Mouse (Mus musculus): ENCODE measurements around the gene Mical3. TPM values are rescaled to one million over a fixed set of nuclear protein-coding genes. Genes with fewer than 3 reads are reported as not detected.

Mical3 gene
- polyA plus RNA-seq, 1 experiment = 10.3 TPM

DNA sequence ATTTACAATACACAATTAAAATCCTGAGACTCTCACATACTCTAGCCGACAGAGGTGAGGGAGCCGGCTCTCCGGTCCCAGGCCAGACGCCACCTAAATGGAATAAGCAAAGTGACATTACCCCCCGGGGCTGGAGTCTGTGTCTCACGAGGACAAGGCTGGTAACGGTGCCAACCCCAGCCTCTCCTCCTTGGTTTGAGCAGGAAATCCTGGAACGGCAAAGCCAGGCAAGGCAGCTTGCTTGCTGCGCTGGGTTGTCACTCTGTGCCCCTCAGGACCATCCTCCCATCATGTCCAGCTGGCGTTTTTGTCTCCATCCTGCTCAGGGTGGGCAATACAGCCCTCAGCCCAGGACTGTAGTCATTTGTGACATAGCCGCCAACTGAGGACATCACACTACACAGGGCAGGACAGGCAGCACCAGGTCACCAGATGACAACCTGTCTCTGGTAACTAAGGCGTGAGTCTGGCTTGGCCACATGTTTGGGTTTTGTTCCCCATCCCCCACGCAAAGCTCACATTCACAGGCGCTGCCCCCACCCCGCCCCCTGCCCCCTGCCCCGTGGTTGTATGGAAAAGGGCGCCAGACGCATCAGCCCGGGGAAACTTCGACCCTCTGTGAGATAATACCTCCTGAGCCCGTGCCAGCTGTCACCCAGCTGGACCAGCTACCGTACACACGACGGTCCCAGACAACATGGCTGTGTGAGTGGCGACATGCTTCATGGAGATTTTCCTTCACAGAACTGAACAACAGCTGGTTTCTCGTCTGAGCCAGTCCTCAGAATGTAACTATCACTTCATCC lies 49.3 kb downstream of the Mical3 start:
- H3K27me3 ChIP-seq (ENCODE audit: control insufficient read depth, insufficient read depth, insufficient read length) = no peaks in the 10 kb centered on the region
- TF ChIP-seq MAX (IDR thresholded peaks at IDR 0.05) (no peak), FOSL1 (IDR thresholded peaks at IDR 0.05; ENCODE audit: insufficient read depth, low read length, poor library complexity, severe bottlenecking) (no peak), CEBPB (IDR thresholded peaks at IDR 0.05; ENCODE audit: low read depth) (no peak), USF1 (IDR thresholded peaks at IDR 0.05; ENCODE audit: low read depth) (no peak), MYOD1 (IDR thresholded peaks at IDR 0.05; ENCODE audit: control insufficient read depth, insufficient read length, low read depth) (no peak), MYOG (IDR thresholded peaks at IDR 0.05; ENCODE audit: control insufficient read depth, extremely low read depth, insufficient read length) (no peak), CTCF (IDR thresholded peaks at IDR 0.05; ENCODE audit: control insufficient read depth, insufficient read depth, insufficient read length) (no peak)
- no peak overlapping the region for H3K4me3 ChIP-seq (ENCODE audit: insufficient read depth, poor library complexity, severe bottlenecking)
- H3K79me3 ChIP-seq (ENCODE audit: low read depth) = no peaks in the 10 kb centered on the region
- peaks cover 6% of the 10 kb centered on the region for H3K79me2 ChIP-seq (ENCODE audit: control insufficient read depth, insufficient read depth)
- H3K36me3 ChIP-seq (ENCODE audit: control insufficient read depth, insufficient read depth) = no peaks in the 10 kb centered on the region
- H3ac ChIP-seq (ENCODE audit: control insufficient read depth, insufficient read length, low read depth) = no peak overlapping the region

DNA sequence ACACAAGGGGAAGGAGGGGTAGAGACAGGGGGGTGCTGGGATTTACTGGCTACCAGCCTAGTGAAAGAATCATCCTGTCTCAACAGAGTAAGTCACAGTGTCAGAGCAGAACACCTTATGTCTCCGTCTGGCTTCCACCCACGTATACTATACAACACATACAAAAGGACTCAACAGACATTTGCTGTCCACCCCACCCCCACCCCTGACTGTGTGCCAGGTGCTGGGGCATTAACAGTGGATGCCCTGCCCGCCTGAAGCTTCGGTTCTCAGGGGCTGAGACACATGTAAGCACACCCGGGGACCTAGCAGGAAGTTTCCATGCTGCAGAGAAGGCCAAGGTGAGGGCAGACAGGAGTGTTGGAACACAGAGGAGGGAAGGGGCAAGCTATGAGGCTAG lies 52.6 kb downstream of the Mical3 start:
- no peak overlapping the region for H3K4me3 ChIP-seq (ENCODE audit: insufficient read depth, poor library complexity, severe bottlenecking)
- no peaks in the 10 kb centered on the region for H3K36me3 ChIP-seq (ENCODE audit: control insufficient read depth, insufficient read depth)
- no peak overlapping the region for H3ac ChIP-seq (ENCODE audit: control insufficient read depth, insufficient read length, low read depth)
- H3K79me3 ChIP-seq (ENCODE audit: low read depth) = no peaks in the 10 kb centered on the region
- no peaks in the 10 kb centered on the region for H3K79me2 ChIP-seq (ENCODE audit: control insufficient read depth, insufficient read depth)
- H3K27me3 ChIP-seq (ENCODE audit: control insufficient read depth, insufficient read depth, insufficient read length) = no peaks in the 10 kb centered on the region
- TF ChIP-seq MAX (IDR thresholded peaks at IDR 0.05) (no peak), USF1 (IDR thresholded peaks at IDR 0.05; ENCODE audit: low read depth) (no peak), MYOD1 (IDR thresholded peaks at IDR 0.05; ENCODE audit: control insufficient read depth, insufficient read length, low read depth) (no peak), FOSL1 (IDR thresholded peaks at IDR 0.05; ENCODE audit: insufficient read depth, low read length, poor library complexity, severe bottlenecking) (no peak), MYOG (IDR thresholded peaks at IDR 0.05; ENCODE audit: control insufficient read depth, extremely low read depth, insufficient read length) (no peak), CEBPB (IDR thresholded peaks at IDR 0.05; ENCODE audit: low read depth) (no peak), CTCF (IDR thresholded peaks at IDR 0.05; ENCODE audit: control insufficient read depth, insufficient read depth, insufficient read length) (no peak)

DNA sequence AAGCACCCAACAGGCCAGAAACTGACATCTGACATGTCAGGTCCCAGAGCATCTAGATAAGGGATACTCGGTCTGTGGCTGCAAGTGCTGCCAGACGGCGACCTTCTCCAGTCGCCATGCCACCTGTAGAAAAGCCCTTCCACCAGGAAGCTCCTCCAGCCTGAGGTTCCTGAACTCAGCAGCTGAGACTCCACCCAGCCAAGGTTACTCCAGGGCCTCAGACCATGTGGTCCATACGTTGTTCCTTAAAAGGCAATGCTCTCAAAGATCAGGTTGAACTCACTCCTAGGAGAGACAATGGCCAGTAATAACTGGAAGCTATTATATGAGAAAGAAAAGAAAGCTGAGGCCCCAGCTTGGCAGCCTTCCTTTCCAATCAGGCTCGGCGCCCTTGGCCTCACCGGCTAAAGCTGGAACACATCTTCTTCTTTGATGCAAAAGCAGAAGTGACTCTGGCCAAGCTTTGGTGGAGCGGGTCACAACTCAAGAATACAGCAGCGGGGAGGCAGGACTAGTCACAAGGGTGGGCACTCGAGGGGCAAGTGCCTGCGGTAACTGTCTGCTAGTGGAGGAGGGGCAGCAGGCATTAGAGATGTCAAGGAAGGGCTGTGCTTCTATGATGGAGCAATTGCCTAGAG lies 53.8 kb downstream of the Mical3 start:
- Histone ChIP-seq H3K79me2 (ENCODE audit: control insufficient read depth, insufficient read depth) (no peaks in the 10 kb centered on the region), H3K4me3 (ENCODE audit: insufficient read depth, poor library complexity, severe bottlenecking) (no peak overlapping the region), H3K36me3 (ENCODE audit: control insufficient read depth, insufficient read depth) (no peaks in the 10 kb centered on the region), H3ac (ENCODE audit: control insufficient read depth, insufficient read length, low read depth) (no peak overlapping the region), H3K79me3 (ENCODE audit: low read depth) (no peaks in the 10 kb centered on the region), H3K27me3 (ENCODE audit: control insufficient read depth, insufficient read depth, insufficient read length) (no peaks in the 10 kb centered on the region)
- TF ChIP-seq USF1 (IDR thresholded peaks at IDR 0.05; ENCODE audit: low read depth) (no peak), CEBPB (IDR thresholded peaks at IDR 0.05; ENCODE audit: low read depth) (no peak), MYOD1 (IDR thresholded peaks at IDR 0.05; ENCODE audit: control insufficient read depth, insufficient read length, low read depth) (no peak), MAX (IDR thresholded peaks at IDR 0.05) (no peak), FOSL1 (IDR thresholded peaks at IDR 0.05; ENCODE audit: insufficient read depth, low read length, poor library complexity, severe bottlenecking) (no peak), CTCF (IDR thresholded peaks at IDR 0.05; ENCODE audit: control insufficient read depth, insufficient read depth, insufficient read length) (no peak)

DNA sequence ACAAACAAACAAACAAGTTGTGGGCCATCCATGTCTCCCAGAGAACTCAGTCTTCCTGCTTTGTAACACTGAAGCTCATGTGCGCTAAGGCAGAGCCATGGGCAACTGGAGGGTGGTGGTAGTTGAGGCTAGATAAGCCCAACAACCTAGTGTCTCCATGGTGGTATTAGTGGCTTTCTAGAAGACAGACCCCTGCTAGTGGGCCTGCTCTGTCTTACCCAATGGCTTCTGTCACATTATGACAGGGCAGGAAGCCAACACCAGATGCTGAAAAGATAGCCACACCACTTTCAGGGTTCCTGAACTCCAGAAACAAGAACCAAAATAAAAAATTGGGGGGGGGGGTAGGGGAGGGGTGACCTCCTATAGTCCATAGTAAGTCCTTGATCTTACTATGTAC lies 55.0 kb downstream of the Mical3 start:
- Histone ChIP-seq H3K4me3 (ENCODE audit: insufficient read depth, poor library complexity, severe bottlenecking) (no peak overlapping the region), H3K79me2 (ENCODE audit: control insufficient read depth, insufficient read depth) (no peaks in the 10 kb centered on the region), H3K27me3 (ENCODE audit: control insufficient read depth, insufficient read depth, insufficient read length) (no peaks in the 10 kb centered on the region), H3ac (ENCODE audit: control insufficient read depth, insufficient read length, low read depth) (no peak overlapping the region), H3K36me3 (ENCODE audit: control insufficient read depth, insufficient read depth) (no peaks in the 10 kb centered on the region), H3K79me3 (ENCODE audit: low read depth) (no peaks in the 10 kb centered on the region)
- TF ChIP-seq CTCF (IDR thresholded peaks at IDR 0.05; ENCODE audit: control insufficient read depth, insufficient read depth, insufficient read length) (no peak), USF1 (IDR thresholded peaks at IDR 0.05; ENCODE audit: low read depth) (no peak), FOSL1 (IDR thresholded peaks at IDR 0.05; ENCODE audit: insufficient read depth, low read length, poor library complexity, severe bottlenecking) (no peak), MAX (IDR thresholded peaks at IDR 0.05) (no peak), MYOG (IDR thresholded peaks at IDR 0.05; ENCODE audit: control insufficient read depth, extremely low read depth, insufficient read length) (no peak), CEBPB (IDR thresholded peaks at IDR 0.05; ENCODE audit: low read depth) (no peak), MYOD1 (IDR thresholded peaks at IDR 0.05; ENCODE audit: control insufficient read depth, insufficient read length, low read depth) (no peak)

DNA sequence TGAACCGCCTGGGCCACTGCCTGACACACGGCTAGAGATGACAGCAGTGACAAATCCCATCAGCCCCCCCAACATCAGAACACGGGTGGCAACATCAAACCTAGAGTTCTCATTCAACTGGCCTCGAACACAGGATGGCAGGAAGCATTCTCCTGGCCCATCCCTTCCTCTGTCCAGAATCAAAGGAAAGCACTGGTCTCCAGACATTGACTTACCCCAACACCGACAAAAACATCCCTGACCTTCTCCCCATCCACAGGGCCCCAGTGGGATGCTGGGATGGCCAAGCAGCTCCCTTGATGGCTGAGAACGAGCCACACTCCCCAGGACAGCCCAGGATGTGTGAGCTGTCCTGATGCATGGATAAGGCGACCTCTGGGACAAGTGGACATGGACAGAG lies 57.5 kb downstream of the Mical3 start:
- no peaks in the 10 kb centered on the region for H3K27me3 ChIP-seq (ENCODE audit: control insufficient read depth, insufficient read depth, insufficient read length)
- H3K79me3 ChIP-seq (ENCODE audit: low read depth) = peaks cover 1% of the 10 kb centered on the region
- H3K79me2 ChIP-seq (ENCODE audit: control insufficient read depth, insufficient read depth) = peaks cover 2% of the 10 kb centered on the region
- no peaks in the 10 kb centered on the region for H3K36me3 ChIP-seq (ENCODE audit: control insufficient read depth, insufficient read depth)
- no peak overlapping the region for H3ac ChIP-seq (ENCODE audit: control insufficient read depth, insufficient read length, low read depth)
- H3K4me3 ChIP-seq (ENCODE audit: insufficient read depth, poor library complexity, severe bottlenecking) = no peak overlapping the region
- TF ChIP-seq CTCF (IDR thresholded peaks at IDR 0.05; ENCODE audit: control insufficient read depth, insufficient read depth, insufficient read length) = no peak

All from C2C12 (cell line).